Mouse (Mus musculus) liver, adult 2 months (tissue): ENCODE data around the gene Lrrc23. TPM values are rescaled to one million over a fixed set of nuclear protein-coding genes. Genes with fewer than 3 reads are reported as not detected.

Source experiments
- DNase-seq: peaks from one replicate; pipeline ENCODE4 v3.0.0-alpha.2; 2011; ENCODE audit warnings: low read depth, low spot score; ENCODE audit errors: extremely low read depth
- H3K27ac ChIP-seq: fragments of 200-500 bp; replicated peaks from 2 replicates; pipeline ENCODE4 v1.5.1; 2012; ENCODE audit warnings: low read depth, mild to moderate bottlenecking, control low read depth, inconsistent platforms, low read length; ENCODE audit not compliant: insufficient read depth
- H3K27me3 ChIP-seq: fragments of 200-500 bp; 2 replicates; pipeline ENCODE4 v1.6.1; 2012; ENCODE audit warnings: mild to moderate bottlenecking, moderate library complexity, low read length, inconsistent platforms; ENCODE audit not compliant: control insufficient read depth, insufficient read depth
- H3K36me3 ChIP-seq: fragments of 200-500 bp; 2 replicates; pipeline ENCODE4 v1.6.1; 2012; ENCODE audit warnings: low read length, inconsistent platforms; ENCODE audit not compliant: control insufficient read depth, insufficient read depth
- H3K4me1 ChIP-seq: fragments of 200-500 bp; 2 replicates; pipeline ENCODE4 v1.6.1; 2011; ENCODE audit warnings: low read length; ENCODE audit not compliant: control insufficient read depth, insufficient read depth
- H3K4me3 ChIP-seq: fragments of 200-500 bp; 2 replicates; pipeline ENCODE4 v1.5.1; 2011; ENCODE audit warnings: low read depth, mild to moderate bottlenecking, control low read depth, low read length, moderate library complexity; ENCODE audit not compliant: insufficient read depth
- H3K79me2 ChIP-seq: fragments of 200-500 bp; 2 replicates; pipeline ENCODE4 v1.6.1; 2012; ENCODE audit warnings: inconsistent platforms, mild to moderate bottlenecking, low read length, moderate library complexity; ENCODE audit not compliant: control insufficient read depth, insufficient read depth
- H3K9ac ChIP-seq: fragments of 200-500 bp; 2 replicates; pipeline ENCODE4 v1.6.1; 2012; ENCODE audit warnings: low read depth, mild to moderate bottlenecking, control low read depth, inconsistent platforms, low read length
- CTCF ChIP-seq: fragments of 200-500 bp; IDR thresholded peaks from 2 replicates; pipeline ENCODE4 v1.5.1; 2011; ENCODE audit warnings: low read depth, low read length, control low read depth
- POLR2A ChIP-seq: fragments of 200-500 bp; IDR thresholded peaks from 2 replicates; pipeline ENCODE4 v1.6.1; 2011; ENCODE audit warnings: low read length, control low read depth; ENCODE audit not compliant: insufficient read depth; ENCODE audit errors: extremely low read depth
- WGBS: fragments of 180-500 bp; shearing (Covaris S2); methylation state at CpG from one replicate; pipeline ENCODE4 v1.1.7; 2018; 5-methylcytosine and 5-hydroxymethylcytosine counted together
- polyA plus RNA-seq: library from polyadenylated mRNA; depleted of rRNA; stranded (reverse); fragments of >200 nt; gene quantifications from 2 replicates; pipeline ENCODE4 v1.2.3, GENCODE M21; 2012; rRNA removed
- total RNA-seq: library from RNA; depleted of rRNA; stranded (reverse); fragments of >200 nt; gene quantifications from 2 replicates; pipeline ENCODE4 v1.2.3, GENCODE M21; 2014; rRNA removed

Gene Lrrc23
- total RNA-seq (not detected in 2 replicates), polyA plus RNA-seq (not detected in 2 replicates)

GRCm38 (mm10) chr6:124779222-124779983 lies at the start of gene Lrrc23:
TSS of gene Lrrc23 (minus strand) at chr6:124779727.
- no peaks in the 10 kb centered on the region for H3K27me3 ChIP-seq
- H3K9ac ChIP-seq, result no peak within 1 kb of the TSS

GRCm38 (mm10) chr6:124828101-124828592 lies 48.6 kb upstream of the Lrrc23 start:
- Histone ChIP-seq H3K79me2 (no peaks in the 10 kb centered on the region), H3K27me3 (no peaks in the 10 kb centered on the region), H3K4me1 (peaks cover 7% of the 10 kb centered on the region; the same call in 1 of the 2 replicates), H3K4me3 (peak overlapping the region; percentile 39), H3K36me3 (peaks cover 13% of the 10 kb centered on the region), H3K9ac (peak overlapping the region; percentile 29; the same call in 1 of the 2 replicates), H3K27ac (peak overlapping the region; percentile 15; the same call in 1 of the 2 replicates)
- 18% methylated on average over 10 of the region's 10 CpGs for WGBS
- no peak for TF ChIP-seq POLR2A
- TF ChIP-seq CTCF, result no peak
- DNase-seq, result peak; percentile 75

More at GRCm38 (mm10) chr6:124779222-124779983, at the start of gene Lrrc23:
- H3K4me1 ChIP-seq, result 0 out of 2 replicates have a peak, but pooled peaks cover 2% of the 10 kb centered on the region
- no peaks in the 10 kb centered on the region for H3K79me2 ChIP-seq
- TF ChIP-seq POLR2A (no peak), CTCF (no peak)
- H3K4me3 ChIP-seq, result 0 out of 2 replicates have a peak within 1 kb of the TSS, but pooled peaks have one; percentile 4
- H3K27ac ChIP-seq, result no peak within 1 kb of the TSS
- no peak for DNase-seq
- H3K36me3 ChIP-seq, result no peaks in the 10 kb centered on the region
- 7% methylated on average over 23 of the region's 23 CpGs for WGBS

GRCm38 (mm10) chr6:124822049-124822448 lies 42.5 kb upstream of the Lrrc23 start:
- H3K4me3 ChIP-seq, result no peak overlapping the region
- no peak overlapping the region for H3K9ac ChIP-seq
- TF ChIP-seq POLR2A (no peak), CTCF (no peak)
- peaks cover 41% of the 10 kb centered on the region for H3K36me3 ChIP-seq
- no peaks in the 10 kb centered on the region for H3K79me2 ChIP-seq
- 98% methylated on average over 4 of the region's 4 CpGs for WGBS
- no peaks in the 10 kb centered on the region for H3K27me3 ChIP-seq
- no peak for DNase-seq
- H3K27ac ChIP-seq, result no peak overlapping the region
- no peaks in the 10 kb centered on the region for H3K4me1 ChIP-seq

GRCm38 (mm10) chr6:124820891-124821290 lies 41.4 kb upstream of the Lrrc23 start:
- 88% methylated on average over 5 of the region's 5 CpGs for WGBS

GRCm38 (mm10) chr6:124817971-124818370 lies 38.4 kb upstream of the Lrrc23 start:
- DNase-seq, result no peak
- no peak overlapping the region for H3K27ac ChIP-seq
- 87% methylated on average over 8 of the region's 8 CpGs for WGBS
- no peak overlapping the region for H3K4me3 ChIP-seq
- H3K79me2 ChIP-seq, result no peaks in the 10 kb centered on the region
- H3K27me3 ChIP-seq, result no peaks in the 10 kb centered on the region
- TF ChIP-seq CTCF, result no peak
- TF ChIP-seq POLR2A, result no peak
- H3K9ac ChIP-seq, result no peak overlapping the region
- H3K4me1 ChIP-seq, result 0 out of 2 replicates have a peak, but pooled peaks cover 4% of the 10 kb centered on the region
- H3K36me3 ChIP-seq, result peaks cover 27% of the 10 kb centered on the region

More at GRCm38 (mm10) chr6:124820891-124821290, 41.4 kb upstream of the Lrrc23 start:
- no peak for DNase-seq
- H3K4me3 ChIP-seq, result no peak overlapping the region
- peaks cover 41% of the 10 kb centered on the region for H3K36me3 ChIP-seq
- no peak for TF ChIP-seq CTCF
- TF ChIP-seq POLR2A, result no peak
- H3K27me3 ChIP-seq, result no peaks in the 10 kb centered on the region
- H3K4me1 ChIP-seq, result no peaks in the 10 kb centered on the region
- H3K9ac ChIP-seq, result no peak overlapping the region
- H3K27ac ChIP-seq, result no peak overlapping the region
- no peaks in the 10 kb centered on the region for H3K79me2 ChIP-seq
